8 mouse cellular contexts compared by ENCODE assay signal in the genomic region with DNA sequence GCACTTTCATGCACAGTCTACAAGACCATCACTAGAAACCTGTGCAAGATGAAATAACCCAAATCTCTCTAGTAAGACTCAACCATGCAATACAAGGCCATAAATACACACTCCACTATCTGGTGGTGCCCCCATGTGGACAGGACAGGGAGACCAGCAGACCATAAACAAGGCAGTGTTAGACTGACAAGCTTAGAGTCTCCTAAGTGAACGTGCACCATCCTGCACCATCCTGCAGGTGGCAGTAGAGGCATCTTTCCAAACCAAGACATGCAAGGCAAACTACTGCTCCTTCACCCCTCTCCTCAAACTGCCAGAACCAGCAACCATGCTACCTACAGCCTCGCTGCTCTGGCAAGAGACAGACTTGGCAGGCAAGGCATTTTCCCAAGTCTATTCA. TPM values are rescaled to one million over a fixed set of nuclear protein-coding genes. Genes with fewer than 3 reads are reported as not detected.
DNase-seq lines count a peak whose midpoint lies in the region.

No protein-coding gene starts in this region.

- DNase-seq in WW6 (ENCODE audit: low read depth, low spot score) = peak; percentile 82
- DNase-seq in cerebellum, postnatal 36 days = peak; percentile 87 to 92
- DNase-seq in gastrocnemius, adult 18-20 months (ENCODE audit: low spot score) = peak; percentile 90
- DNase-seq in induced T-regulatory cell, adult 2 months (ENCODE audit: low read depth) = peak; percentile 85
- DNase-seq in left cerebral cortex, adult 8-10 months (ENCODE audit: low spot score in 2 of 2) = peak; percentile 63 to 80
- peak; percentile 88 for DNase-seq in mesoderm, embryonic 11.5 days (ENCODE audit: low read depth, low spot score)
- peak; percentile 77 for DNase-seq in right cerebral cortex, postnatal 25 days
- DNase-seq in urinary bladder, postnatal 4 days (ENCODE audit: low spot score in 2 of 2) = peak; percentile 72 to 80

RNA-seq across cellular contexts. Expression of a gene that starts 24.3 kb away (rescaled TPM):
- 10 to 100 TPM in 1 of 2 experiments, 1 to 10 TPM in 1; 9.8 to 10.4 TPM for total RNA-seq in gastrocnemius, adult 18-20 months (2021)
- 10 to 100 TPM; 23.7 to 29.5 (median 26.1) TPM for total RNA-seq in left cerebral cortex, adult 8-10 months (2022)

RNA-seq across cellular contexts. Expression of a gene that starts 30.2 kb away (rescaled TPM):
- over 10,000 TPM; 42,846 to 52,629 TPM for total RNA-seq in gastrocnemius, adult 18-20 months (2021)
- total RNA-seq in left cerebral cortex, adult 8-10 months (2022) = 10 to 100 TPM in 3 of 4 experiments, 1 to 10 TPM in 1; 9.2 to 24.8 (median 18.0) TPM

RNA-seq across cellular contexts. Expression of a gene that starts 58.2 kb away (rescaled TPM):
- total RNA-seq in gastrocnemius, adult 18-20 months (2021) = 10 to 100 TPM; 16.5 to 17.5 TPM
- 10 to 100 TPM; 19.2 to 21.4 (median 20.1) TPM for total RNA-seq in left cerebral cortex, adult 8-10 months (2022)

Comparison
In these comparisons a context has a peak if more than half of its experiments do, and no peak if none do; other contexts are left out.
1. Peak in every context shown above with its lines: DNase-seq.
2. RNA of a gene that starts 30.2 kb away (total RNA-seq): 42,846 to 52,629 TPM in gastrocnemius, adult 18-20 months; 9.2 to 24.8 TPM in left cerebral cortex, adult 8-10 months; every median in the first group is over 1,000 times any median in the second.